Mouse (Mus musculus) bone marrow, adult 2 months (tissue): ENCODE measurements around the gene Mrpl33. TPM values are rescaled to one million over a fixed set of nuclear protein-coding genes. Genes with fewer than 3 reads are reported as not detected.

Source experiments
- H3K27ac ChIP-seq: fragments of 200-500 bp; 2 replicates; pipeline ENCODE4 v1.5.1; 2012; ENCODE audit warnings: low read depth, mild to moderate bottlenecking, control low read depth, inconsistent platforms, low read length; ENCODE audit not compliant: control insufficient read depth, poor library complexity, insufficient read depth
- H3K4me1 ChIP-seq: fragments of 200-500 bp; 2 replicates; pipeline ENCODE4 v1.6.1; 2011; ENCODE audit warnings: low read length; ENCODE audit not compliant: control insufficient read depth, insufficient read depth
- H3K4me3 ChIP-seq: fragments of 200-500 bp; replicated peaks from 2 replicates; pipeline ENCODE3; 2011; ENCODE audit warnings: mild to moderate bottlenecking, low read depth, low read length, control low read depth; ENCODE audit not compliant: control insufficient read depth
- CTCF ChIP-seq: fragments of 200-500 bp; IDR thresholded peaks from 2 replicates; pipeline ENCODE4 v1.5.1; 2011; ENCODE audit warnings: low read length, control low read depth; ENCODE audit not compliant: control insufficient read depth, insufficient read depth
- POLR2A ChIP-seq: fragments of 200-500 bp; IDR thresholded peaks from 2 replicates; pipeline ENCODE4 v1.6.1; 2011; ENCODE audit warnings: low read depth, mild to moderate bottlenecking, control low read depth, low read length, borderline replicate concordance; ENCODE audit not compliant: control insufficient read depth
- WGBS: fragments of 180-500 bp; shearing (Covaris S2); methylation state at CpG from one replicate; pipeline ENCODE4 v1.1.7; 2018; 5-methylcytosine and 5-hydroxymethylcytosine counted together
- polyA plus RNA-seq: library from polyadenylated mRNA; stranded (reverse); fragments of >200 nt; gene quantifications from 2 replicates; pipeline ENCODE4 v1.2.4, GENCODE M21; 2011; ENCODE audit warnings: low replicate concordance; ENCODE audit not compliant: missing spikeins, insufficient read depth, insufficient read length

Gene Mrpl33
- polyA plus RNA-seq, 1 experiment = 162 TPM

GRCm38 (mm10) chr5:31566457-31566856 lies 30.3 kb upstream of the Mrpl33 start:
- 69% methylated on average over 3 of the region's 3 CpGs for WGBS
- no peak overlapping the region for H3K27ac ChIP-seq
- no peak overlapping the region for H3K4me3 ChIP-seq
- H3K4me1 ChIP-seq = peaks cover 1% of the 10 kb centered on the region; the same call in 1 of the 2 replicates
- TF ChIP-seq POLR2A = no peak

GRCm38 (mm10) chr5:31567951-31568657 lies 28.6 kb upstream of the Mrpl33 start:
- TF ChIP-seq POLR2A (no peak), CTCF (no peak)
- peaks cover 1% of the 10 kb centered on the region; the same call in 1 of the 2 replicates for H3K4me1 ChIP-seq
- H3K4me3 ChIP-seq = no peak overlapping the region
- 73% methylated on average over 5 of the region's 5 CpGs for WGBS
- H3K27ac ChIP-seq = no peak overlapping the region

GRCm38 (mm10) chr5:31571023-31571608 lies 25.6 kb upstream of the Mrpl33 start:
- Histone ChIP-seq H3K4me1 (peaks cover 1% of the 10 kb centered on the region; the same call in 1 of the 2 replicates), H3K4me3 (peak overlapping the region; percentile 60), H3K27ac (peak overlapping the region; percentile 72)
- 2% methylated on average over 20 of the region's 20 CpGs for WGBS
- no peak for TF ChIP-seq POLR2A
- TF ChIP-seq CTCF = no peak

GRCm38 (mm10) chr5:31573722-31574121 lies 23.0 kb upstream of the Mrpl33 start:
- TF ChIP-seq CTCF (no peak), POLR2A (no peak)
- Histone ChIP-seq H3K27ac (no peak overlapping the region), H3K4me1 (peaks cover 1% of the 10 kb centered on the region; the same call in 1 of the 2 replicates), H3K4me3 (no peak overlapping the region)
- 85% methylated on average over 3 of the region's 3 CpGs for WGBS

GRCm38 (mm10) chr5:31576539-31576975 lies 20.2 kb upstream of the Mrpl33 start:
- TF ChIP-seq POLR2A = no peak
- TF ChIP-seq CTCF = no peak
- H3K27ac ChIP-seq = no peak overlapping the region
- no peaks in the 10 kb centered on the region for H3K4me1 ChIP-seq
- no peak overlapping the region for H3K4me3 ChIP-seq
- 46% methylated on average over 7 of the region's 7 CpGs for WGBS

- 46% methylated on average over 6 of the region's 6 CpGs for WGBS
- H3K4me3 ChIP-seq = no peak overlapping the region
- H3K4me1 ChIP-seq = no peaks in the 10 kb centered on the region
- TF ChIP-seq POLR2A = no peak
- TF ChIP-seq CTCF = no peak
- H3K27ac ChIP-seq = no peak overlapping the region
These were observed 15.5 kb upstream of the Mrpl33 start for GRCm38 (mm10) chr5:31581263-31581662.

- Histone ChIP-seq H3K4me3 (no peak overlapping the region), H3K27ac (no peak overlapping the region), H3K4me1 (no peaks in the 10 kb centered on the region)
- TF ChIP-seq CTCF (no peak), POLR2A (no peak)
- WGBS = 47% methylated on average over 3 of the region's 3 CpGs
These were observed 14.8 kb upstream of the Mrpl33 start for GRCm38 (mm10) chr5:31581932-31582331.

- Histone ChIP-seq H3K4me3 (no peak overlapping the region), H3K4me1 (no peaks in the 10 kb centered on the region), H3K27ac (no peak overlapping the region)
- WGBS = 74% methylated on average over 2 of the region's 2 CpGs
- TF ChIP-seq CTCF (no peak), POLR2A (no peak)
These were observed 13.5 kb upstream of the Mrpl33 start for GRCm38 (mm10) chr5:31583261-31583660.

- Histone ChIP-seq H3K4me1 (no peaks in the 10 kb centered on the region), H3K4me3 (no peak overlapping the region), H3K27ac (no peak overlapping the region)
- WGBS = 83% methylated on average over 4 of the region's 4 CpGs
- TF ChIP-seq POLR2A (no peak), CTCF (no peak)
These were observed 11.2 kb upstream of the Mrpl33 start for GRCm38 (mm10) chr5:31585526-31585925.
